Mouse (Mus musculus): ENCODE measurements around the gene Tgif2.

GRCm38 (mm10) chr2:156856311-156856710 is 16.5 kb downstream of the Tgif2 start:
- TF ChIP-seq POLR2A (IDR thresholded peaks at IDR 0.05; ENCODE audit: extremely low read depth, insufficient read depth, low read length) (no peak), CTCF (IDR thresholded peaks at IDR 0.05; ENCODE audit: low read depth, low read length) (no peak)
